Mouse (Mus musculus): Measurements from ENCODE around the gene Nccrp1. TPM values are rescaled to one million over a fixed set of nuclear protein-coding genes. Genes with fewer than 3 reads are reported as not detected.

Nccrp1 gene
- total and polyA plus RNA-seq, 2 experiments from 2014 or later = not detected

- no peak overlapping the region for H3K9ac ChIP-seq (replicated peaks; ENCODE audit: low read depth, low read length)
- ATAC-seq (ENCODE audit: insufficient read depth, low read depth) (no peak), DNase-seq (ENCODE audit: low spot score) (no peak)
- H3K27me3 ChIP-seq (ENCODE audit: control insufficient read depth, insufficient read depth, low read length) = peaks cover 47% of the 10 kb centered on the region
- no peak for TF ChIP-seq EP300 (IDR thresholded peaks at IDR 0.05; ENCODE audit: low read depth)
- no peak for TF ChIP-seq CTCF (IDR thresholded peaks at IDR 0.05; ENCODE audit: low read depth)
- no peak overlapping the region for H3K4me2 ChIP-seq (ENCODE audit: low read depth, low read length)
- no peak overlapping the region for H3K27ac ChIP-seq (ENCODE audit: low read depth)
- H3K4me3 ChIP-seq (ENCODE audit: low read depth, low read length) = no peak overlapping the region
- no peaks in the 10 kb centered on the region for H3K36me3 ChIP-seq (replicated peaks; ENCODE audit: control insufficient read depth, insufficient read depth, low read length)
- no peaks in the 10 kb centered on the region; the same call in 1 of the 2 replicates for H3K9me3 ChIP-seq (replicated peaks; ENCODE audit: control insufficient read depth, low read length)
- peaks cover 4% of the 10 kb centered on the region; the same call in 1 of the 2 replicates for H3K4me1 ChIP-seq (ENCODE audit: control insufficient read depth, insufficient read depth)
- 59% methylated on average over 7 of the region's 7 CpGs for WGBS
These were observed 574 bp upstream of the Nccrp1 start for GRCm38 (mm10) chr7:28547628-28548027.

GRCm38 (mm10) chr7:28546649-28547048 lies 405 bp downstream of the Nccrp1 start:
- ATAC-seq (ENCODE audit: insufficient read depth, low read depth) = no peak

GRCm38 (mm10) chr7:28545891-28546210 lies 1.2 kb downstream of the Nccrp1 start:
- no peaks in the 10 kb centered on the region for H3K36me3 ChIP-seq (replicated peaks; ENCODE audit: control insufficient read depth, insufficient read depth, low read length)
- 49% methylated on average over 7 of the region's 7 CpGs for WGBS
- peaks cover 4% of the 10 kb centered on the region; the same call in 1 of the 2 replicates for H3K4me1 ChIP-seq (ENCODE audit: control insufficient read depth, insufficient read depth)
- peaks cover 47% of the 10 kb centered on the region for H3K27me3 ChIP-seq (ENCODE audit: control insufficient read depth, insufficient read depth, low read length)
- DNase-seq (ENCODE audit: low spot score) (no peak), ATAC-seq (ENCODE audit: insufficient read depth, low read depth) (no peak)
- no peak overlapping the region for H3K9ac ChIP-seq (replicated peaks; ENCODE audit: low read depth, low read length)
- TF ChIP-seq CTCF (IDR thresholded peaks at IDR 0.05; ENCODE audit: low read depth) (no peak), EP300 (IDR thresholded peaks at IDR 0.05; ENCODE audit: low read depth) (no peak)
- H3K4me3 ChIP-seq (ENCODE audit: low read depth, low read length) = no peak overlapping the region
- no peak overlapping the region for H3K4me2 ChIP-seq (ENCODE audit: low read depth, low read length)
- H3K9me3 ChIP-seq (replicated peaks; ENCODE audit: control insufficient read depth, low read length) = no peaks in the 10 kb centered on the region
- no peak overlapping the region for H3K27ac ChIP-seq (ENCODE audit: low read depth)

More at GRCm38 (mm10) chr7:28546649-28547048, 405 bp downstream of the Nccrp1 start:
- Histone ChIP-seq H3K9me3 (replicated peaks; ENCODE audit: control insufficient read depth, low read length) (no peaks in the 10 kb centered on the region), H3K27ac (ENCODE audit: low read depth) (no peak overlapping the region), H3K4me2 (ENCODE audit: low read depth, low read length) (peak overlapping the region; percentile 26), H3K27me3 (ENCODE audit: control insufficient read depth, insufficient read depth, low read length) (peaks cover 47% of the 10 kb centered on the region), H3K36me3 (replicated peaks; ENCODE audit: control insufficient read depth, insufficient read depth, low read length) (no peaks in the 10 kb centered on the region), H3K4me3 (ENCODE audit: low read depth, low read length) (peak overlapping the region; percentile 8; the same call in 1 of the 2 replicates), H3K9ac (replicated peaks; ENCODE audit: low read depth, low read length) (no peak overlapping the region), H3K4me1 (ENCODE audit: control insufficient read depth, insufficient read depth) (peaks cover 4% of the 10 kb centered on the region; the same call in 1 of the 2 replicates)
- TF ChIP-seq EP300 (IDR thresholded peaks at IDR 0.05; ENCODE audit: low read depth) (no peak), CTCF (IDR thresholded peaks at IDR 0.05; ENCODE audit: low read depth) (no peak)
- no peak for DNase-seq (ENCODE audit: low spot score)
- 1% methylated on average over 22 of the region's 22 CpGs for WGBS

GRCm38 (mm10) chr7:28545048-28545890 lies 1.8 kb downstream of the Nccrp1 start:
- DNase-seq (ENCODE audit: low spot score) = peak; percentile 13

GRCm38 (mm10) chr7:28544051-28544601 lies 2.9 kb downstream of the Nccrp1 start:
- H3K27ac ChIP-seq (ENCODE audit: low read depth) = no peak overlapping the region

More at GRCm38 (mm10) chr7:28545048-28545890, 1.8 kb downstream of the Nccrp1 start:
- H3K27ac ChIP-seq (ENCODE audit: low read depth) = no peak overlapping the region
- TF ChIP-seq CTCF (IDR thresholded peaks at IDR 0.05; ENCODE audit: low read depth) = no peak
- TF ChIP-seq EP300 (IDR thresholded peaks at IDR 0.05; ENCODE audit: low read depth) = no peak
- WGBS = 32% methylated on average over 14 of the region's 14 CpGs
- H3K4me1 ChIP-seq (ENCODE audit: control insufficient read depth, insufficient read depth) = peaks cover 4% of the 10 kb centered on the region; the same call in 1 of the 2 replicates
- no peak overlapping the region for H3K4me2 ChIP-seq (ENCODE audit: low read depth, low read length)
- H3K9me3 ChIP-seq (replicated peaks; ENCODE audit: control insufficient read depth, low read length) = no peaks in the 10 kb centered on the region
- no peak overlapping the region for H3K4me3 ChIP-seq (ENCODE audit: low read depth, low read length)
- H3K27me3 ChIP-seq (ENCODE audit: control insufficient read depth, insufficient read depth, low read length) = peaks cover 47% of the 10 kb centered on the region
- H3K36me3 ChIP-seq (replicated peaks; ENCODE audit: control insufficient read depth, insufficient read depth, low read length) = no peaks in the 10 kb centered on the region
- no peak overlapping the region for H3K9ac ChIP-seq (replicated peaks; ENCODE audit: low read depth, low read length)
- peak; percentile 28; the same call in 1 of the 2 replicates for ATAC-seq (ENCODE audit: insufficient read depth, low read depth)

More at GRCm38 (mm10) chr7:28544051-28544601, 2.9 kb downstream of the Nccrp1 start:
- no peak for TF ChIP-seq CTCF (IDR thresholded peaks at IDR 0.05; ENCODE audit: low read depth)
- no peaks in the 10 kb centered on the region for H3K36me3 ChIP-seq (replicated peaks; ENCODE audit: control insufficient read depth, insufficient read depth, low read length)
- 10% methylated on average over 25 of the region's 27 CpGs for WGBS
- peaks cover 47% of the 10 kb centered on the region for H3K27me3 ChIP-seq (ENCODE audit: control insufficient read depth, insufficient read depth, low read length)
- no peaks in the 10 kb centered on the region for H3K9me3 ChIP-seq (replicated peaks; ENCODE audit: control insufficient read depth, low read length)
- H3K4me3 ChIP-seq (ENCODE audit: low read depth, low read length) = no peak overlapping the region
- H3K9ac ChIP-seq (replicated peaks; ENCODE audit: low read depth, low read length) = no peak overlapping the region
- DNase-seq (ENCODE audit: low spot score) = no peak
- peak overlapping the region; percentile 18; the same call in 1 of the 2 replicates for H3K4me2 ChIP-seq (ENCODE audit: low read depth, low read length)
- H3K4me1 ChIP-seq (ENCODE audit: control insufficient read depth, insufficient read depth) = peaks cover 4% of the 10 kb centered on the region; the same call in 1 of the 2 replicates
- ATAC-seq (ENCODE audit: insufficient read depth, low read depth) = no peak

All from heart, postnatal 0 days (tissue).